Mouse (Mus musculus) megakaryocyte, adult 5-6 weeks (primary cell): ENCODE data around the gene E330017A01Rik. TPM values are rescaled to one million over a fixed set of nuclear protein-coding genes. Genes with fewer than 3 reads are reported as not detected.
A peak's percentile ranks its signal among the peaks of the same experiment; 100 is the strongest.

Experiments used
- ATAC-seq: 2 replicates; pipeline ENCODE4 v1.8.0; 2016; ENCODE audit warnings: mild to moderate bottlenecking, inconsistent platforms; ENCODE audit not compliant: poor library complexity, severe bottlenecking
- total RNA-seq, 2 experiments: library from RNA; stranded (forward) in 1 of 2; stranded (reverse) in 1 of 2; fragments of 153-499, 151-499 nt in 1 of 2; fragments of 221-1000, 200-1000 nt in 1 of 2; gene quantifications; 2 replicates each; pipeline versions ENCODE4 v1.2.3 to v1.2.4; 2015 to 2017

The E330017A01Rik gene
- total RNA-seq, 2 experiments from 2014 or later: not detected

- ATAC-seq: no peak
Measured at GRCm38 (mm10) chr16:58663816-58664215, 25.3 kb upstream of the E330017A01Rik start.

GRCm38 (mm10) chr16:58663021-58663420 is 24.5 kb upstream of the E330017A01Rik start:
- peak; percentile 53 for ATAC-seq

- ATAC-seq: no peak
Measured at GRCm38 (mm10) chr16:58662287-58662791, 23.8 kb upstream of the E330017A01Rik start.

GRCm38 (mm10) chr16:58661826-58662225 is 23.3 kb upstream of the E330017A01Rik start:
- ATAC-seq: peak; percentile 20; the same call in 1 of the 2 replicates

- ATAC-seq: no peak
Measured at GRCm38 (mm10) chr16:58658668-58659067, 20.1 kb upstream of the E330017A01Rik start.

- no peak for ATAC-seq
Measured at GRCm38 (mm10) chr16:58656526-58656925, 18.0 kb upstream of the E330017A01Rik start.

- no peak for ATAC-seq
Measured at GRCm38 (mm10) chr16:58655751-58656150, 17.2 kb upstream of the E330017A01Rik start.

- no peak for ATAC-seq
Measured at GRCm38 (mm10) chr16:58649979-58650378, 11.4 kb upstream of the E330017A01Rik start.

GRCm38 (mm10) chr16:58638016-58638415 is 523 bp downstream of the E330017A01Rik start:
- no peak for ATAC-seq

- no peak for ATAC-seq
Measured at GRCm38 (mm10) chr16:58637448-58637847, 1.1 kb downstream of the E330017A01Rik start.

- ATAC-seq: no peak
Measured at GRCm38 (mm10) chr16:58635866-58636265, 2.7 kb downstream of the E330017A01Rik start.

- no peak for ATAC-seq
Measured at GRCm38 (mm10) chr16:58629736-58630135, 8.8 kb downstream of the E330017A01Rik start.

- no peak for ATAC-seq
Measured at GRCm38 (mm10) chr16:58628968-58629367, 9.6 kb downstream of the E330017A01Rik start.

GRCm38 (mm10) chr16:58628336-58628680 is 10.2 kb downstream of the E330017A01Rik start:
- ATAC-seq: no peak

- no peak for ATAC-seq
Measured at GRCm38 (mm10) chr16:58627597-58628335, 10.8 kb downstream of the E330017A01Rik start.

GRCm38 (mm10) chr16:58623944-58624343 is 14.6 kb downstream of the E330017A01Rik start:
- ATAC-seq: 0 out of 2 replicates have a peak, but pooled peaks have one; percentile 38

- ATAC-seq: no peak
Measured at GRCm38 (mm10) chr16:58623114-58623513, 15.4 kb downstream of the E330017A01Rik start.

- no peak for ATAC-seq
Measured at GRCm38 (mm10) chr16:58622377-58622776, 16.2 kb downstream of the E330017A01Rik start.

- peak; percentile 58 for ATAC-seq
Measured at GRCm38 (mm10) chr16:58617346-58617745, 21.2 kb downstream of the E330017A01Rik start.

- no peak for ATAC-seq
Measured at GRCm38 (mm10) chr16:58616878-58617277, 21.7 kb downstream of the E330017A01Rik start, which contains the start of gene Gm813. Gene Gm813, minus strand, starts transcription at chr16:58616978.

GRCm38 (mm10) chr16:58612969-58613368 is 25.6 kb downstream of the E330017A01Rik start:
- peak; percentile 60 for ATAC-seq

GRCm38 (mm10) chr16:58607101-58607500 is 31.4 kb downstream of the E330017A01Rik start:
- ATAC-seq: no peak
